Mouse (Mus musculus) hindbrain, embryonic 12.5 days (tissue): Measurements from ENCODE around the gene Fam47e. TPM values are rescaled to one million over a fixed set of nuclear protein-coding genes. Genes with fewer than 3 reads are reported as not detected.

Experiments
- ATAC-seq: fragments of 200-750 bp; cut with Nextera tagmentation; 2 replicates; pipeline ENCODE4 v1.8.0; 2017; ENCODE audit warnings: moderate TSS enrichment; ENCODE audit not compliant: low FRiP score
- H3K27ac ChIP-seq: fragments of 300-500 bp; sonication (generic); 2 replicates; pipeline ENCODE4 v1.5.1; 2016; ENCODE audit warnings: mild to moderate bottlenecking
- H3K27me3 ChIP-seq: fragments of 300-500 bp; sonication (generic); 2 replicates; pipeline ENCODE4 v1.6.1; 2016; ENCODE audit warnings: mild to moderate bottlenecking
- H3K36me3 ChIP-seq: fragments of 300-500 bp; sonication (generic); 2 replicates; pipeline ENCODE4 v1.6.1; 2016; ENCODE audit warnings: mild to moderate bottlenecking
- H3K4me1 ChIP-seq: fragments of 300-500 bp; sonication (generic); 2 replicates; pipeline ENCODE4 v1.6.1; 2016
- H3K4me2 ChIP-seq: fragments of 300-500 bp; sonication (generic); replicated peaks from 2 replicates; pipeline ENCODE4 v1.6.1; 2016; ENCODE audit warnings: mild to moderate bottlenecking
- H3K4me3 ChIP-seq: fragments of 300-500 bp; sonication (generic); 2 replicates; pipeline ENCODE4 v1.5.1; 2016; ENCODE audit warnings: mild to moderate bottlenecking
- H3K9ac ChIP-seq: fragments of 300-500 bp; sonication (generic); 2 replicates; pipeline ENCODE4 v1.6.1; 2016; ENCODE audit warnings: mild to moderate bottlenecking, moderate library complexity
- H3K9me3 ChIP-seq: fragments of 300-500 bp; sonication (generic); replicated peaks from 2 replicates; pipeline ENCODE4 v1.6.1; 2016; ENCODE audit warnings: mild to moderate bottlenecking
- WGBS: fragments of 180-500 bp; shearing (Covaris S2); methylation state at CpG from one replicate; pipeline ENCODE4 v1.1.7; 2016; 5-methylcytosine and 5-hydroxymethylcytosine counted together
- polyA plus RNA-seq: library from polyadenylated mRNA; unstranded; fragments of >200 nt; fragmentation: Nextera tagmentation; extraction: Ambion mirVana; gene quantifications from 2 replicates; pipeline ENCODE4 v1.2.1, GENCODE M21; 2016

The Fam47e gene
- polyA plus RNA-seq, 1 experiment from 2014 or later, result not detected

GRCm38 (mm10) chr5:92607492-92608229 is 52.8 kb downstream of the Fam47e start:
- Histone ChIP-seq H3K27me3 (peaks cover 9% of the 10 kb centered on the region; the same call in 1 of the 2 replicates), H3K4me2 (no peak overlapping the region), H3K4me3 (no peak overlapping the region), H3K9me3 (no peaks in the 10 kb centered on the region), H3K4me1 (peaks cover 5% of the 10 kb centered on the region), H3K36me3 (no peaks in the 10 kb centered on the region), H3K27ac (no peak overlapping the region), H3K9ac (no peak overlapping the region)
- no peak for ATAC-seq
- WGBS, result 89% methylated on average over 5 of the region's 5 CpGs

- Histone ChIP-seq H3K4me2 (no peak overlapping the region), H3K27me3 (no peaks in the 10 kb centered on the region), H3K27ac (no peak overlapping the region), H3K9me3 (no peaks in the 10 kb centered on the region), H3K36me3 (no peaks in the 10 kb centered on the region), H3K9ac (no peak overlapping the region), H3K4me1 (no peaks in the 10 kb centered on the region), H3K4me3 (no peak overlapping the region)
- ATAC-seq, result no peak
- 86% methylated on average over 4 of the region's 4 CpGs for WGBS
Observed at GRCm38 (mm10) chr5:92612756-92613155, 57.9 kb downstream of the Fam47e start.

- WGBS, result 88% methylated on average over 5 of the region's 5 CpGs
- no peaks in the 10 kb centered on the region for H3K9me3 ChIP-seq
- H3K27me3 ChIP-seq, result no peaks in the 10 kb centered on the region
- H3K4me3 ChIP-seq, result no peak overlapping the region
- H3K27ac ChIP-seq, result no peak overlapping the region
- ATAC-seq, result no peak
- no peaks in the 10 kb centered on the region for H3K36me3 ChIP-seq
- H3K4me1 ChIP-seq, result no peaks in the 10 kb centered on the region
- H3K4me2 ChIP-seq, result no peak overlapping the region
- no peak overlapping the region for H3K9ac ChIP-seq
Observed at GRCm38 (mm10) chr5:92621883-92622282, 67.0 kb downstream of the Fam47e start.

- WGBS, result 87% methylated on average over 7 of the region's 7 CpGs
- no peak overlapping the region for H3K4me2 ChIP-seq
- no peaks in the 10 kb centered on the region for H3K36me3 ChIP-seq
- no peaks in the 10 kb centered on the region for H3K9me3 ChIP-seq
- H3K9ac ChIP-seq, result no peak overlapping the region
- no peaks in the 10 kb centered on the region for H3K27me3 ChIP-seq
- H3K4me1 ChIP-seq, result no peaks in the 10 kb centered on the region
- ATAC-seq, result no peak
- H3K4me3 ChIP-seq, result no peak overlapping the region
- H3K27ac ChIP-seq, result no peak overlapping the region
Observed at GRCm38 (mm10) chr5:92627896-92628295, 73.0 kb downstream of the Fam47e start.

- Histone ChIP-seq H3K9ac (no peak overlapping the region), H3K4me2 (no peak overlapping the region), H3K9me3 (no peaks in the 10 kb centered on the region), H3K36me3 (no peaks in the 10 kb centered on the region), H3K4me3 (no peak overlapping the region), H3K27me3 (no peaks in the 10 kb centered on the region), H3K4me1 (no peaks in the 10 kb centered on the region), H3K27ac (no peak overlapping the region)
- 62% methylated on average over 4 of the region's 4 CpGs for WGBS
- no peak for ATAC-seq
Observed at GRCm38 (mm10) chr5:92633526-92633925, 78.7 kb downstream of the Fam47e start.

GRCm38 (mm10) chr5:92634916-92635315 is 80.0 kb downstream of the Fam47e start:
- H3K4me3 ChIP-seq, result no peak overlapping the region
- no peak overlapping the region for H3K27ac ChIP-seq
- H3K4me1 ChIP-seq, result no peaks in the 10 kb centered on the region
- H3K27me3 ChIP-seq, result no peaks in the 10 kb centered on the region
- no peaks in the 10 kb centered on the region for H3K9me3 ChIP-seq
- no peak overlapping the region for H3K9ac ChIP-seq
- ATAC-seq, result no peak
- H3K36me3 ChIP-seq, result no peaks in the 10 kb centered on the region
- H3K4me2 ChIP-seq, result no peak overlapping the region
- 72% methylated on average over 3 of the region's 3 CpGs for WGBS

GRCm38 (mm10) chr5:92635891-92636290 is 81.0 kb downstream of the Fam47e start:
- 92% methylated on average over 5 of the region's 5 CpGs for WGBS
- H3K36me3 ChIP-seq, result no peaks in the 10 kb centered on the region
- no peaks in the 10 kb centered on the region for H3K4me1 ChIP-seq
- H3K9me3 ChIP-seq, result no peaks in the 10 kb centered on the region
- H3K27ac ChIP-seq, result no peak overlapping the region
- no peak overlapping the region for H3K4me3 ChIP-seq
- ATAC-seq, result no peak
- no peak overlapping the region for H3K9ac ChIP-seq
- H3K4me2 ChIP-seq, result no peak overlapping the region
- H3K27me3 ChIP-seq, result no peaks in the 10 kb centered on the region

- no peak overlapping the region for H3K27ac ChIP-seq
- H3K4me1 ChIP-seq, result no peaks in the 10 kb centered on the region
- H3K4me3 ChIP-seq, result no peak overlapping the region
- H3K9ac ChIP-seq, result no peak overlapping the region
- no peaks in the 10 kb centered on the region for H3K9me3 ChIP-seq
- WGBS, result 90% methylated on average over 3 of the region's 3 CpGs
- no peak for ATAC-seq
- no peaks in the 10 kb centered on the region for H3K27me3 ChIP-seq
- H3K4me2 ChIP-seq, result no peak overlapping the region
- H3K36me3 ChIP-seq, result no peaks in the 10 kb centered on the region
Observed at GRCm38 (mm10) chr5:92640861-92641260, 86.0 kb downstream of the Fam47e start.

Other genes with a start within 250 kb of the Fam47e start
- gene Sdad1, start 244.6 kb upstream of the Fam47e start, polyA plus RNA-seq, result 36.9 and 39.0 TPM in 2 replicates
- gene Cxcl9, start 227.0 kb upstream of the Fam47e start, polyA plus RNA-seq, result not detected in 2 replicates
- 4.5 and 5.0 TPM in 2 replicates for gene Art3, start 223.2 kb upstream of the Fam47e start, polyA plus RNA-seq
- gene Cxcl10, start 206.2 kb upstream of the Fam47e start, polyA plus RNA-seq, result 0.26 and 0.50 TPM in 2 replicates
- gene Nup54, start 119.8 kb upstream of the Fam47e start, polyA plus RNA-seq, result 46.2 and 59.8 TPM in 2 replicates
- 16.2 and 17.1 TPM in 2 replicates for gene Scarb2, start 48.2 kb upstream of the Fam47e start, polyA plus RNA-seq
- gene Stbd1, start 48.0 kb downstream of the Fam47e start, polyA plus RNA-seq, result 9.2 and 11.1 TPM in 2 replicates
- gene Ccdc158, start 120.2 kb downstream of the Fam47e start, polyA plus RNA-seq, result 0.52 and 0.55 TPM in 2 replicates
- gene Shroom3, start 128.4 kb downstream of the Fam47e start, polyA plus RNA-seq, result 5.8 and 6.5 TPM in 2 replicates